Mouse (Mus musculus) yolk sac, embryonic 10.5 days (tissue): ENCODE data around the gene Hmgn5.
A peak's percentile ranks its signal among the peaks of the same experiment; 100 is the strongest.

Experiments used
- DNase-seq: peaks from one replicate; pipeline ENCODE4 v3.0.0-alpha.2; 2017; ENCODE audit warnings: low spot score

Hmgn5 gene

DNA sequence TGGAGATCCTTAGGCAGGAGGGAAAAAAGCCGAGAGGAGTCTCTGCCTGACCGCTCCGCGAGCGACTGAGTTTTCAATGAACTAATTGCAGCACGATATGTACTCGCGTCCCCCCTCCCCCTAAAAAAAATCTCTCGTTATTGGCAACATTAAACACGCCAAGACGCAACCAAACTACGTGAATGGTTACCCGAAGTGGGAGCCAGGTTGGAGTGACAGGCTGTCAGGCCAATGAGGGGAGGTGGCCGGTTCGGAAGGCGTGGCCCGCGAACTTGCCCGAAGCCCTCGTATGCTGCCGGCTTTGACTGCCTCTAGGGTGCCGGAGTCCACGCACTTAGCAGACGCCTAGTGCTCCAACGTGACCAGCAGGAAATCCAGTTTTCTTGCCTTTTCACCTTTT, at the start of gene Hmgn5:
TSS of gene Hmgn5 (minus strand) at position 122 of the 400 bp plus-strand sequence.
- DNase-seq = peak; percentile 90

DNA sequence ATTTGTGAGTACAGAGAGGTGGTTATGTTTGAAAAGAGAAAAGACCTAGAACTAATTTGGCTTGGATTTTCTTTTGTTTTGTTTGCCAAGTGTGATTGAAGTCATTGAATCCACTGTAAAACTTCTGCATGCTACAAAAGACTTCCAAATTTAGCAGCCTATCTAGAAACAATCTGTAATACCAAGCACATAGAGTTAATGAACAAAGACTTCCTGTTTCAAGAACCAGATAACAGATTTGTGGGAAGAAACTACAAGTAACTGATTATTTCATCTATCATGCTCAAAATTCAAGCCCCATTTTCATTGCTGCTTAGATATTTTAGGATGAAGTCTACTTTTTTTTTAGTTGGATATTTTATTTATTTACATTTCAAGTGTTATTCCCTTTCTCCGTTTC, 34.6 kb upstream of the Hmgn5 start:
- no peak for DNase-seq

DNA sequence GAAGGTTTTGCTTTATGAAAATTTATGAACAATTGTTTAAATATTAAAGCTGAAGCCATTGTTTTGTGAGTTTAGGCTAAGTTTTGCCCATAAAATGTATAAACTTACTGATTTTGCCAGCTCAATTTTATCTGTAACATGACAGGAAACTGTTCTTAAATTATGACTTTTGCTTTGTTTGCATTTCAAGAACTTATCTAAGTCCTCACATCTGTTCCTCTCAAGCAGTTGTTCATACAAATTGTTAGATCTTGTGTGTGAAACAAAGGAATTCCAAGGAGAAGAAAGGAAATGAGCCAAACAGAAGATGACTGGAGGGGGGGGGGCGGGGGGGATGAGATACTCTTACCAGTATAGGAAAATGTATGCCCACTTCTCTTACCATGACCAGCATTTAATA, 13.0 kb upstream of the Hmgn5 start:
- DNase-seq = no peak

DNA sequence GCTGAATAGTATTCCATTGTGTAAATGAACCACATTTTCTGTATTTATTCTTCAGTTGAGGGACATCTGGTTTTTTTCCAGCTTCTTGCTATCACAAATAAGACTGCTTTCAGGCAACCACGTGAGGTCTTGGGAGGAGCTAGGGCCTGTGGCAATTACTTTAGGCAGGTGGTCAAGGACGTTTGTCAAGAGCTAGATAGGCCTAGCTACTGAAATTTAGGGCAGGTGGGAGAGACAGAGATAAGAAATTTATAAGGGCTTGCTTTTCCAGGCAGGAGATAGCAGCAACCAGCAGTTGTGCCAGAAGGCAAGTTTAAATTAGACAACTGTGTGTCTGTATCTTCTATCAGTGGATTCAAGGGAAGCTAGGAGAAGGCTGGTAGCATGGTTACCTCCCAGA, 7.7 kb upstream of the Hmgn5 start:
- DNase-seq = no peak

- no peak for DNase-seq
Measured at GRCm38 (mm10) chrX:109014166-109014565, 962 bp upstream of the Hmgn5 start.

DNA sequence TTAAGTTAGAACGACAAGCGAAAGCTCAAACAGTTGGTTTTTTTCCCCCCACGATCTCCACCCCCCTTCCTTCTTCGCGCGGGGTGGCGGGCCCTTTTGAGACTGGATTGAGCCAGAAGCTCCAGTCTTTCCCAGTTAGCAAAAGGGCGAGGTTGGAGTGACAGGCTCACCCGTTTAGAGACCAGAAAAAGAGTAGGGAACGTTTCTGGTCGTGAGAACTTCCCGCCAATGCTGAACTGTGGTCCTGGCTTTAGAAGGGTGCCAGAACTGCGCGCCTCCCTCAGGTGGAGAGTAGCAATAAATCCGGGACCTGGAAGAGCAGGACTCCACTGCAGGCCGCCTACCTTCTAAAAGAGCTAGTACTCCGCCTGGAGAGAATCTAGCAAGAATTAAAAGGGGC, 482 bp upstream of the Hmgn5 start:
- peak; percentile 43 for DNase-seq

DNA sequence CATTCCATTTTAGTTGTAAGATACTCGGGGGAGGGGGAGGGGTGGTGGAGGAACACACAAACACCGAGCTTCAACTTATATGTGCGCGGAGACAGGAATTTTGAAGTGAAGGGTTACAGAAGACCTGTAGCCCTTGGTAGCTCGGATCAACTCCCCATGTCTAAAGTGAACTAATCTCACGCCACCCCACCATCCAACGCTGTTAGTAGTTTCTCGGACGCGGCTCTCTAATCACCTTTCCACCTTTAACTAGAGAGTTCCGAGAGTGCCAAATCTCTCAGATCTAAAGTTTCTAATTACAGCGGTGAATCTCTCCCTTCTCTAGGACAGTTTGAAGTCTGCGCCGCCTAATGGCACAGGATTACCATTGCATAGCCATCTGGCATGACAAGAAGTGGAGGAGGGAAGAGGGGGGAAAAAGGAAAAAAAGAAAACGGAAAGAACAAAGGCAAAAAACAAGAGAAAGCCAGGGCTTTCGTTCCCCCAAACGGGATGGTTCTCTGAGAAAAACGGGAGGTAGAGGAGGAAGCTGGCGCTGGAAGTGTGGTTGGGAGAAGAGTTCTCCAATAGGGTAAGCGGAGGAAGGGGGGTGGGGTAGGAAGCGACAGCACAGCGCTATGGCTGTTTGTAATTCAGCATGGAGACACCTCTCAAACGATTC, 703 bp downstream of the Hmgn5 start:
- DNase-seq = peak; percentile 67

DNA sequence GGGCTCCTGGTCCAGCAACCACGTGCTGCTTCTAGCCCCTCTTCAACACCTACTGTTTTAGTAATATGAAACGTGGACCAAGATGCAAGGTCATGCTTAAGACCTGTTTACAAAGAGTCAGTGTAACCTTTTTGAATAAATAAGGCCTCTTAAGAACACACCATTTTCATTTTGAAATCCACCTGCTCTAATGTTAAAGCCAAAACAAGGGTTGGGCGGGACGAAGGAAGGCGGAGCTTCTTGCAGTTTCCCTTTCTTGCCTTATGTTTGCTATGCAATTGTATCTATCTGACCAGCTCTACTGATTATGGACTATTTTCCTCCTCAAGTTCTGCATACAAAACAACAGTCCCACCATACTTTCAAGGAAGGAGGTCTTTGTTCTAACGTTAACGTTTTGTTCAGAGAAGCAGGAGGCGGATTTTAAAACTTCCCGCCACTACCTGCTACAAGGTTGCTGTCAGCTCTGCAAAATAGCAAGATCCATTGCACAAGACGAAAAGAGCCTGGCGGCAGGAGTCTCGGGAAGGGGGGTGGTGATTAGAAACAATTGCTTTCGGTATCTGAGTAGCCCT, 1.5 kb downstream of the Hmgn5 start:
- peak; percentile 26 for DNase-seq

- no peak for DNase-seq
Measured at GRCm38 (mm10) chrX:109001277-109001676, 11.9 kb downstream of the Hmgn5 start.
